In genomic region chr5:74668956-74669355, GRCm38 (mm10) we compare ENCODE assay signal across 31 mouse cellular contexts. TPM values are rescaled to one million over a fixed set of nuclear protein-coding genes. Genes with fewer than 3 reads are reported as not detected.
DNase-seq lines count a peak whose midpoint lies in the region; ATAC-seq and TF ChIP-seq lines count a peak whose summit lies in the region.
"Had no signal": no experiment of that assay in that cellular context is flagged by ENCODE, and none has a peak within 500 bp of the region (broad histone marks: within the 10 kb centered on the region; RNA-seq: fewer than 3 reads in every experiment).

No protein-coding gene starts in this region.

- no peaks in the 10 kb centered on the region for H3K36me3 ChIP-seq in lung, embryonic 15.5 days
- no peaks in the 10 kb centered on the region for H3K36me3 ChIP-seq in lung, postnatal 0 days (ENCODE audit: insufficient read depth, low read length)
- H3K36me3 ChIP-seq: embryonic facial prominence, embryonic 10.5 days; embryonic facial prominence, embryonic 13.5 days; forebrain, embryonic 12.5 days; forebrain, embryonic 15.5 days; G1E; hindbrain, embryonic 10.5 days; hindbrain, embryonic 13.5 days had no signal

- no peaks in the 10 kb centered on the region for H3K9me3 ChIP-seq in lung, embryonic 15.5 days
- no peaks in the 10 kb centered on the region for H3K9me3 ChIP-seq in lung, postnatal 0 days (ENCODE audit: low read length)
- H3K9me3 ChIP-seq: embryonic facial prominence, embryonic 10.5 days; embryonic facial prominence, embryonic 13.5 days; forebrain, embryonic 12.5 days; forebrain, embryonic 15.5 days; G1E; hindbrain, embryonic 10.5 days; hindbrain, embryonic 13.5 days had no signal

- TF ChIP-seq EP300 in lung, postnatal 0 days (IDR thresholded peaks at IDR 0.05), result 0 out of 2 replicates have a peak, but pooled peaks have one; percentile 16

- peak; percentile 52; the same call in 1 of the 2 replicates for ATAC-seq in lung, embryonic 15.5 days (ENCODE audit: borderline replicate concordance, extremely low read depth, low FRiP score, low TSS enrichment)
- ATAC-seq in lung, postnatal 0 days, result peak; percentile 21; the same call in 1 of the 2 replicates
- ATAC-seq in monocyte, adult 5-6 weeks (replicated peaks; ENCODE audit: insufficient number of reproducible peaks, low FRiP score, low TSS enrichment, poor library complexity, severe bottlenecking), result no peak
- ATAC-seq: forebrain, embryonic 15.5 days; hindbrain, embryonic 16.5 days; Patski had no signal

- H3K4me3 ChIP-seq in lung, embryonic 15.5 days, result no peak overlapping the region
- no peak overlapping the region for H3K4me3 ChIP-seq in lung, postnatal 0 days (ENCODE audit: low read depth, low read length)
- H3K4me3 ChIP-seq: embryonic facial prominence, embryonic 10.5 days; embryonic facial prominence, embryonic 13.5 days; erythroblast, embryonic 14.5 days; forebrain, embryonic 12.5 days; forebrain, embryonic 15.5 days; hindbrain, embryonic 10.5 days; hindbrain, embryonic 13.5 days had no signal

- no peaks in the 10 kb centered on the region for H3K27me3 ChIP-seq in lung, embryonic 15.5 days
- no peaks in the 10 kb centered on the region for H3K27me3 ChIP-seq in lung, postnatal 0 days (replicated peaks; ENCODE audit: insufficient read depth, low read length)
- H3K27me3 ChIP-seq: CH12.LX; embryonic facial prominence, embryonic 13.5 days; forebrain, embryonic 12.5 days; forebrain, embryonic 15.5 days; hindbrain, embryonic 13.5 days; Patski had no signal

- H3K9ac ChIP-seq in lung, embryonic 15.5 days, result no peak overlapping the region
- H3K9ac ChIP-seq in lung, postnatal 0 days (replicated peaks; ENCODE audit: low read depth), result no peak overlapping the region
- H3K9ac ChIP-seq: embryonic facial prominence, embryonic 13.5 days; forebrain, embryonic 12.5 days; forebrain, embryonic 15.5 days; hindbrain, embryonic 13.5 days had no signal

- WGBS in lung, embryonic 15.5 days, result 51% methylated on average over 6 of the region's 6 CpGs
- 57% methylated on average over 6 of the region's 6 CpGs for WGBS in lung, postnatal 0 days

- TF ChIP-seq CTCF in lung, postnatal 0 days (IDR thresholded peaks at IDR 0.05), result no peak

- peak; percentile 89 for DNase-seq in heart, adult 11 months
- DNase-seq in heart, adult 9 months (ENCODE audit: low spot score in 2 of 2), result no peak
- no peak for DNase-seq in lung, adult 18-20 months
- peak; percentile 33 for DNase-seq in lung, postnatal 0 days (ENCODE audit: low spot score)
- peak; percentile 19 for DNase-seq in lung, postnatal 36 days
- no peak for DNase-seq in kidney, postnatal 4 days
- DNase-seq: adrenal gland, adult 2 months; adrenal gland, postnatal 14 days; B cell, adult 2 months; cerebellum, adult 11-12 months; cerebellum, adult 8-10 months; cerebellum, postnatal 10 days; cerebellum, postnatal 36 days; embryo, embryonic 11 days; gastrocnemius, postnatal 10 days; heart, adult 18-20 months; heart, postnatal 36 days had no signal

- H3K4me2 ChIP-seq in lung, embryonic 15.5 days, result no peak overlapping the region
- H3K4me2 ChIP-seq in lung, postnatal 0 days (replicated peaks; ENCODE audit: low read depth, low read length), result no peak overlapping the region
- H3K4me2 ChIP-seq: embryonic facial prominence, embryonic 13.5 days; forebrain, embryonic 12.5 days; forebrain, embryonic 15.5 days; heart, embryonic 11.5 days; hindbrain, embryonic 13.5 days had no signal

- H3K27ac ChIP-seq in lung, embryonic 15.5 days, result 0 out of 2 replicates have a peak overlapping the region, but pooled peaks have one; percentile 61
- no peak overlapping the region for H3K27ac ChIP-seq in lung, postnatal 0 days (ENCODE audit: low read length)
- H3K27ac ChIP-seq: embryonic facial prominence, embryonic 10.5 days; embryonic facial prominence, embryonic 13.5 days; forebrain, embryonic 12.5 days; forebrain, embryonic 15.5 days; hindbrain, embryonic 10.5 days; hindbrain, embryonic 13.5 days had no signal

- 0 out of 2 replicates have a peak, but pooled peaks cover 10% of the 10 kb centered on the region for H3K4me1 ChIP-seq in lung, embryonic 15.5 days
- H3K4me1 ChIP-seq in lung, postnatal 0 days (ENCODE audit: insufficient read depth, low read depth, low read length), result no peaks in the 10 kb centered on the region
- H3K4me1 ChIP-seq: embryonic facial prominence, embryonic 10.5 days; forebrain, embryonic 12.5 days; forebrain, embryonic 15.5 days; hindbrain, embryonic 10.5 days; hindbrain, embryonic 13.5 days had no signal

RNA-seq across cellular contexts. Expression of gene Lnx1, which starts 33.8 kb away (rescaled TPM):
- 5.4 and 6.2 TPM in 2 replicates for polyA plus RNA-seq in lung, embryonic 15.5 days (2015; fragmentation: Nextera tagmentation; extraction: Ambion mirVana)
- 2.9 and 3.2 TPM in 2 replicates for polyA plus RNA-seq in lung, postnatal 0 days (2015; fragmentation: Nextera tagmentation; extraction: Ambion mirVana)
- 0.19 TPM in 1 of 3 replicates, not detected in the others for total RNA-seq in monocyte, adult 5-6 weeks (2017)
- polyA plus RNA-seq: erythroblast, embryonic 14.5 days; G1E had no signal

Comparison
In these comparisons a context has a peak if more than half of its experiments do, and no peak if none do; other contexts are left out.
1. DNase-seq: peak in heart, adult 11 months (single experiment), lung, postnatal 0 days (single experiment) and lung, postnatal 36 days (single experiment); none in heart, adult 9 months (0 of 2), lung, adult 18-20 months (0 of 2) and kidney, postnatal 4 days (0 of 2).